Mouse (Mus musculus) mouse trophoblast stem cell (cell line): Measurements from ENCODE around the gene Cluh.

Source experiments
- in situ Hi-C, 2 experiments: fragments of 300-500 bp; cut with MseI, MboI; formaldehyde crosslinking; loops; 2 replicates in 1 of 2; 3 replicates in 1 of 2; pipeline ENCODE4 v1.15.1; 2025

Cluh gene

GRCm38 (mm10) chr11:74649095-74649646, at the start of gene Cluh:
TSS of gene Cluh (plus strand) at chr11:74649495.
- in situ Hi-C loops, result no loop called here

- in situ Hi-C loops, result no loop called here
Measured at GRCm38 (mm10) chr11:74602286-74602685, 47.0 kb upstream of the Cluh start.

- in situ Hi-C loops, result no loop called here
Measured at GRCm38 (mm10) chr11:74610068-74610467, 39.2 kb upstream of the Cluh start.

- in situ Hi-C loops, result no loop called here
Measured at GRCm38 (mm10) chr11:74610545-74611176, 38.6 kb upstream of the Cluh start, which contains the start of gene Rap1gap2. TSS of gene Rap1gap2 (minus strand) at chr11:74610915.

- in situ Hi-C loops, result no loop called here
Measured at GRCm38 (mm10) chr11:74611437-74611836, 37.9 kb upstream of the Cluh start.

- in situ Hi-C loops, result no loop called here
Measured at GRCm38 (mm10) chr11:74613428-74613827, 35.9 kb upstream of the Cluh start.

- in situ Hi-C loops, result no loop called here
Measured at GRCm38 (mm10) chr11:74615571-74615970, 33.7 kb upstream of the Cluh start.

GRCm38 (mm10) chr11:74619201-74619955, 29.9 kb upstream of the Cluh start, which contains the start of gene Ccdc92b:
TSS of gene Ccdc92b (plus strand) at chr11:74619605.
- in situ Hi-C loops, result no loop called here

- in situ Hi-C loops, result no loop called here
Measured at GRCm38 (mm10) chr11:74619956-74620300, 29.4 kb upstream of the Cluh start.

- in situ Hi-C loops, result no loop called here
Measured at GRCm38 (mm10) chr11:74621974-74622669, 27.2 kb upstream of the Cluh start.

- in situ Hi-C loops, result no loop called here
Measured at GRCm38 (mm10) chr11:74623693-74624092, 25.6 kb upstream of the Cluh start.

- in situ Hi-C loops, result no loop called here
Measured at GRCm38 (mm10) chr11:74625333-74625732, 24.0 kb upstream of the Cluh start.

GRCm38 (mm10) chr11:74627481-74627880, 21.8 kb upstream of the Cluh start:
- in situ Hi-C loops, result no loop called here

GRCm38 (mm10) chr11:74631880-74632789, 17.2 kb upstream of the Cluh start:
- in situ Hi-C loops, result no loop called here

GRCm38 (mm10) chr11:74634490-74635275, 14.6 kb upstream of the Cluh start:
- in situ Hi-C loops, result no loop called here

GRCm38 (mm10) chr11:74637486-74637885, 11.8 kb upstream of the Cluh start:
- in situ Hi-C loops, result no loop called here

- in situ Hi-C loops, result no loop called here
Measured at GRCm38 (mm10) chr11:74637971-74638790, 11.1 kb upstream of the Cluh start.

- in situ Hi-C loops, result no loop called here
Measured at GRCm38 (mm10) chr11:74638791-74639411, 10.4 kb upstream of the Cluh start.

GRCm38 (mm10) chr11:74639628-74640027, 9.7 kb upstream of the Cluh start:
- in situ Hi-C loops, result no loop called here
